Mouse (Mus musculus): ENCODE results near the gene Jarid2. TPM values are rescaled to one million over a fixed set of nuclear protein-coding genes. Genes with fewer than 3 reads are reported as not detected.

Jarid2 gene
- total RNA-seq, 2 experiments from 2014 or later, result 31.0 to 58.5 TPM

DNA sequence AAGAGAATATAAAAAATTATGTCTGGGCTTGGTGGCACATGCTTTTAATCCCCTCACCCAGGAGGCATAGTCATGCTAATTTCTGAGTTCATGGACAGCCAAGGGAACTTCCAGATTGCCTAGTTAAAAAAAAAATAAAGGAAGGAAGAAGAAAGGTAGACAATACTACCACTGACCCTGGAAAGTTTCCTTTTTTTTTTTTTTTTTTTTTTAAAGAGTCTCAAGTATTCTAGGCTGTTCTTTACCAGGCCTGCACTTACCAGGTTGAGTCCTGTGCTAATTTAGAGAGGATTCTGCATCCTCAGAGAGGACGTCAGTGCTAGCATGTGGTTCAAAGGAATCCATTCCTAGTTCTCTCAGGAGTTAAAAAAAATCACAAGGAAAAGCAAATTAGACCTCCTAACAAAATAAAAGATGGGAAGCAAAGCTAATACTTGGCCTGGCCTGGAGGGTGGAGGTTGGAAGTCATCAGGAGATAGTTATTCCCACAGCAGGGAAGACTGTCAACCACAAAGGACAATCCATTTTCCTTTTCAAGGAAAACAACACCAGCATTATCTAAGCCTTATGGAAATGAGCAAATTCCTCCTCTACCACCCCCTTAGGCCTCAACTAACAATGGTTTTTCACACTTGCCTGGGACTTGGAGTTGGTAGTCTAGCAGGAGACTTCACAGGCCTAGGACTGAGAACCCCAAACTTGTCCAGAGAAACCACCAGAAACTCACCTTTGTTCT lies 961 bp upstream of the Jarid2 start:
- no peak for ATAC-seq (replicated peaks; ENCODE audit: poor library complexity, severe bottlenecking)

DNA sequence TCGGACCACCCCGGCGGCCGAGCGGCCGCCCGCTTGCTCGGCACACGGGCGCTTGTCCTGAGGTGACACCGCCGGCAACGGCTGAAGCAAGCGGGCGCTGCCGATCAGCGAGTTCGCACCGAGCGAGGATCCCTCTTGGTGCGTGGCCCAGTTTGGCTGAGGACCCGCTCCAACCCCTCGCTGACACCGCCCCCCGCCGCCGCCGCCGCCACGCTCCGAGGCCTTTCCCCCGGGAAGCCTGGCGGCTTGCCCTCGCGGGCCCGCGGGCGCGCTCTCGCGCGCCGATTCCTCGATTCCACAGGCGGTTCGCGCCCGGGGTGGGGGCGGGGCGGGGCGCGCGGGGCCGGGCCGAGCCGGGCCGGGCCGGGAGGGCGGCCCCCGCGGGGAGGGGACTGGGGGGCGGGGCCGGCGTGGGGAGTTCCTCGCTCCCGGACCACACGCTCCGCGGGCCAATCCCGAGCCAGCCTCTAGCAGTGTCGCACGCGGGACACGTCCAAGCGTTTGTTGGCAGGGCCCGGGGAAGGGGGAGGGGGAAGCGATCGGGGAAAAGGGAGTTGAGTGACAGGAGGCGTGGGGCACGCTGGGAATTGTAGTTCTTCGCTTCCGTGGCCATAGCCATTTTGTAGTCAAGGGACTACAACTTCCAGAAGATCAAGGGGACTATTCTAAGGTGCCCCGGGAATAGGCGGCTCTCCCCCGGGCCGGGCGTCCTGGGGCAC lies 1.0 kb downstream of the Jarid2 start:
- ATAC-seq (replicated peaks; ENCODE audit: poor library complexity, severe bottlenecking), result peak; percentile 72

GRCm38 (mm10) chr13:44730939-44731551 lies 1.8 kb downstream of the Jarid2 start:
- peak; percentile 44 for ATAC-seq (replicated peaks; ENCODE audit: poor library complexity, severe bottlenecking)

GRCm38 (mm10) chr13:44731727-44732441 lies 2.6 kb downstream of the Jarid2 start:
- no peak for ATAC-seq (replicated peaks; ENCODE audit: poor library complexity, severe bottlenecking)

DNA sequence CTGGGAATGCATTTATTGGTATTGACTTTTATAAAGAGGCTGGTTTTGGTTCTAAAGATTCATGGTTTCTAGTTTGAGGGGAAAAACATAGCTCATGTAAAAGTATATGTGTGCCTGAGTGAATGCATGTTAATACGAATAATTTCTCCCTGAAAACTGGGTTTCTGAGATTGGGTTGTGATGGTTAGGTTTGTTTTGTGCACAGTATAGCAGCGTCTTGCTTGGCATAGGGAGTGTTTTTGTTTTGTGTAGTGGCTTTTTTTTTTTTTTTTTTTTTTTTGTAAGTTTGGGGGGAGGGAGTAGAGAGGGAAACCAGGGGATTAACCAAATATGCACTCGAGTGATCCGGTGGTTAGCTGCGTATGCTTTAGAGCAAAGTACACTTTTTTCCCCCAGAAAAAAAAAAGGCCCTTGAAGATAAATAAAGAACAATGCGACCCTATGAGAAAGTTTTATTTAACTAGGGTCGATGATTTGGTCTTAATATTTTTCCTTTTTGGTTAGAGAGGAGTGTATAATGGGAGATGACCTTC lies 3.2 kb downstream of the Jarid2 start:
- no peak for ATAC-seq (replicated peaks; ENCODE audit: poor library complexity, severe bottlenecking)

- ATAC-seq (replicated peaks; ENCODE audit: poor library complexity, severe bottlenecking), result no peak
Measured at GRCm38 (mm10) chr13:44733036-44733372, 3.7 kb downstream of the Jarid2 start.

GRCm38 (mm10) chr13:44733373-44734111 lies 4.3 kb downstream of the Jarid2 start:
- peak; percentile 58 for ATAC-seq (replicated peaks; ENCODE audit: poor library complexity, severe bottlenecking)

DNA sequence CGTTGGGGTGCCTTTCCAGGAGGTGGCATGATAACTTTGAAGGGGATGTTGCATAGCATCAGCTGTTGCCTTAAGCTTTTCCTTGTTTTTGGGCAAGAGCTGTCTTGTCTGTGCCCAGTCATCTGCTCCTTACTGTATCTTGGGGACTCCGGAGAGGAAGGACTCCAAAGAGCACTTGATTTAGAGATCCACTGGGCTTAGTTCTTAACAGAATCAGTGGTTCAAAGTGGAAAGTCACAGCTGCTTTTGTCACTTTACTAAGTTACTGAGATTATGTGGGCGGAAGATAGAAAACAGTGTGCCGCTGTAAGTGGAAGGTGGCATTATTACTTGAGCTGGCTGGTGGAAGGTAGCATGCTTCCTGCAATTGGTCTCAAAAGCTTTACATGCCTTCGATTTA lies 5.2 kb downstream of the Jarid2 start:
- ATAC-seq (replicated peaks; ENCODE audit: poor library complexity, severe bottlenecking), result no peak

DNA sequence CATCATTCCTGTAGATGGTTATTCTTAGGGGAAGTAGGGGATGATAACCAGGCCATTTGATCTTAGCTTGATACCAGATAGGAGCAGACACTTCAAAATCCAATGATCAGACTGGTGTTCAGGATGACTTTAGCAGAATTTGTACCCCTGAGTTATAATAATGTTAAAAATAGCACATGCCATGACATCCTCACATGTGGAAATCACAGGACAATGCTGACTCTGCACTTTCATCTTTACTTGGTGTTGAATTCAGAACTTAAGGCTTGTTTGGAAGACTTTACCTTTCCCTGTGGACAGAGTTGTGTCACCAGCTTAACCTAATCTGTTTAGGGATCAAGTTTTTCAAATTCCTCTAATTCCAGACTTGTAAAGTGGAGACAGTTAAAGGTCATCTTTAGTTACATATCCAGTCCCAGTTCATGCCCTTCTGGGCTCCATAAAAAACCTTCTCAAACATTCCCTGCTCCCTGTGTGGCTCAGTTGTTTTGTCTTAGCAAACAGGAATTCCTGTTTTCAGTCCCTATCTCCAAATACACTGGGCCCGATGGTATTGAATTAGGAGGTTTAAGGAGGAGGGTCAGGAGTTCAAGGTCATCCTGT lies 5.9 kb downstream of the Jarid2 start:
- no peak for ATAC-seq (replicated peaks; ENCODE audit: poor library complexity, severe bottlenecking)

DNA sequence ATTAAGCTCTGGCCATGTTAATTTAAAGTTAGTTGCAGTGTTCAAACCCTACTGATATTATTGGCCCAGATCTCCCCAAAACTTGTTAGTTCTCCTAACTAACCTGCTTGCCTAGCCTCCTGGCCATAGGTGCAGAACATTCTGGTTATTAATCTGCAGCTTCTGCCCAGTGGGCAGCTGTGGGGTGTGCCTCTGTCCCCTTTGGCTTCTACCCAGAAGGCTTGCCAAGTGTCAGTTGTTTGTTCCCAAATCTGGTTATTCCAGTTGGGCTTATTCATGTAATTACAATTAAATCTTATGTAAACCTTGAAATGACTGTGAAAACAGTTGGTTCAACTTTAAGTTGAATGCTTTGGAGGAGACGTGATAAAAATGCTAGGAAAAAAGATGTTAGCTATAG lies 8.0 kb downstream of the Jarid2 start:
- ATAC-seq (replicated peaks; ENCODE audit: poor library complexity, severe bottlenecking), result no peak

GRCm38 (mm10) chr13:44751780-44752179 lies 22.5 kb downstream of the Jarid2 start:
- ATAC-seq (replicated peaks; ENCODE audit: poor library complexity, severe bottlenecking), result 0 out of 2 replicates have a peak, but pooled peaks have one; percentile 20

DNA sequence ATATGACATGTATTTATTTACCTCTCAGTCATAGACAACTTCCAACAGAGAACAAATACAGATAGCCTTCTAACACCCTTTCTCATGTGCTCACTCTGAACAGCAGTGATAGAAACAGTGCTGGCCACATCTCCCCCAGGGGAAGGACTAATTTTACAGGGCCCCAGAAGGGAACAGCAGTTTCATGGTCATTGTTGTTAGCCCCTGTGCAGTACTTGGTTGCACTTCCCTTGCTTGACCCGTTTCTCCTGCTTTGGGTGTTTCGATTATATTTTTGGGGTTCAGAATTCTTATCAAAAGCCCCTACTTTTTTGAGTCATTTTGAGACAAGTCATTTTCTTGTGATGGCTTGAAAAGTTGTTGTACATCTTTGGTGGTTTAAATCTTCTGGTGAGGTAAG lies 23.9 kb downstream of the Jarid2 start:
- no peak for ATAC-seq (replicated peaks; ENCODE audit: poor library complexity, severe bottlenecking)

- ATAC-seq (replicated peaks; ENCODE audit: poor library complexity, severe bottlenecking), result no peak
Measured at GRCm38 (mm10) chr13:44755434-44755833, 26.2 kb downstream of the Jarid2 start.

DNA sequence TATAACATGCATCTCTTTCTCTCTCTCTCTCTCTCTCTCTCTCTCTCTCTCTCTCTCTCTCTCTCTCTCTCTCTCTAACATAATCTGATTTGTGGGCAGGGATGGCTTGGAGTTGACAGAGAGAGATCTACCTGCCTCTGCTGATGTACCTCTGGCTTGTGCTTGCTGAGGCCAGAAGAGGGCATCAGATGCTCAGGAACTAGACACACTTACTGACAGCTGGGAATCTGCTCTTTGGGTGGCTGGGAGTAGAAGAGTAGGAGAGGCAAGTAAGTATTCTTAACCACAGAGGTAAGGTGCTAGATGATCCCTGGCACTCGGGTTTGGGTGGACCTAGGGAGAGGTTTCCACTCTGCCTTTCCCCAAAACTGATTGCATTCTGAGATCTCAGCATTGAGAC lies 29.5 kb downstream of the Jarid2 start:
- ATAC-seq (replicated peaks; ENCODE audit: poor library complexity, severe bottlenecking), result no peak

GRCm38 (mm10) chr13:44760761-44761160 lies 31.5 kb downstream of the Jarid2 start:
- ATAC-seq (replicated peaks; ENCODE audit: poor library complexity, severe bottlenecking), result peak; percentile 95

- no peak for ATAC-seq (replicated peaks; ENCODE audit: poor library complexity, severe bottlenecking)
Measured at GRCm38 (mm10) chr13:44763068-44763467, 33.8 kb downstream of the Jarid2 start.

DNA sequence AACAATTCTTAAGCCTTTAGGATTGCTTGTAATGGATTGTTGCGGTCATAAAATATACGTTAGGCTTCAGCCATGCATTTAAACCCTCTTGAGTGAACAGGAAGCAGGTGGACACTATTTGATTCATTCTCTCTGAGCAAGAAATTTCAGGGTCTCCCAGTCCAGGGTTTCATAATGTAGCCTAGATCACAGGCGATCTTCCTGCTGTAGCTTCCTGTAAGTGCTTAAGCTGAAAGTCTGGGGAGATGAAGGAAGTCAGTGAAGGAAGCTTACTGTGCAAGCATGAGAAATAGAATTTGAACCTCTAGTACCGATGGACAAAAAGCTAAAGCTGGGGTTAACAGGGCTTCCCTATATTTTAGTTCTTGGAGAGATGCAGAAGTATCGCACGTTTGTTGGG lies 38.5 kb downstream of the Jarid2 start:
- peak; percentile 92 for ATAC-seq (replicated peaks; ENCODE audit: poor library complexity, severe bottlenecking)

DNA sequence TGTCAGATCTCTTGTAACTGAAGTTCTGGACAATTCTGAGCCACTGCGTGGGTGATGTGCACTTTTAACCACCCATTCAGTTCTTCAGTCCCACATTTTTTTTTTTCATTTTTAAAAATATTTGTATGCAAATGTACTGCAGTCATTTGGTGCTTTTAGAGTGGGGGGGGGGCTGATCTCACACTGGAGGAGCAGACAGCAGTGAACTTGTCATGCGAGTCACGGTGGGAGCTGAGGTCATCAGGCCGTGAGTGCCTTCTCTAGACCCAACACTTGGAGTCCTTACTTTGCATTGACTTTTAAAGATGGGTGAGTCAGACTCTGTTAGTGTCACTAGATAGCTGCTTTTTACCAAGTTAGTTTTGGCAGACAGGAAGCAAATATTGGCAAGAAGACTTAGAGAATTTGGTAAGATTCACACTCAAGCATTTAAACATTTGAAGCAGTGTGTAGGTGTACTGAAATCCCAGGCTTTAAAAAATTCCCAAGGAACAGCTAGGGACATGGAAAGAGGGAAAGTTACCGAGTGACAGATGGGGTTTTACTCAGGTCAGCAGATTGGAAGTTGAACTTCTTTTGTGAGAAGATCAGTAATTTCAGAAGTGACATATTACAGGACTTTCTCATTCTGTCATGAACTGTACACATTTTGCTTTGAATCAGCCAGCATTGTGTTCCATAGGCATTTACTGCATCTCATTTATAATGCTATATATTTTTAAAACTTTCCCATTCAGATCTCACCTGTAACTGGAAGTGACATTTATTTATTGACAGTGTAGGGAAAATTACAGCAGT lies 41.7 kb downstream of the Jarid2 start:
- no peak for ATAC-seq (replicated peaks; ENCODE audit: poor library complexity, severe bottlenecking)

- no peak for ATAC-seq (replicated peaks; ENCODE audit: poor library complexity, severe bottlenecking)
Measured at GRCm38 (mm10) chr13:44772816-44773215, 43.5 kb downstream of the Jarid2 start.
